Mouse (Mus musculus) CH12.LX (cell line): Measurements from ENCODE around the gene Exd1. TPM values are rescaled to one million over a fixed set of nuclear protein-coding genes. Genes with fewer than 3 reads are reported as not detected.
A peak's percentile ranks its signal among the peaks of the same experiment; 100 is the strongest.

ENCODE experiments used
- DNase-seq: peaks from one replicate; pipeline ENCODE4 v3.0.0-alpha.2; 2013; ENCODE audit errors: extremely low read depth
- H3K27ac ChIP-seq: 2 replicates; pipeline ENCODE4 v1.5.1; 2012; ENCODE audit warnings: low read depth, mild to moderate bottlenecking, control low read depth, moderate library complexity; ENCODE audit not compliant: insufficient read depth
- H3K27me3 ChIP-seq: replicated peaks from 2 replicates; pipeline ENCODE3; 2012; ENCODE audit warnings: inconsistent platforms
- H3K36me3 ChIP-seq, 2 experiments: replicated peaks in 1 of 2; 2 replicates each; pipeline versions ENCODE3 to v1.6.1; 2012; ENCODE audit warnings: inconsistent platforms in 1 of 2, low read length in 1 of 2, mild to moderate bottlenecking in 1 of 2, mixed read lengths in 1 of 2, moderate library complexity in 1 of 2; ENCODE audit not compliant: control insufficient read depth in 1 of 2, insufficient read depth in 1 of 2
- H3K4me1 ChIP-seq, 2 experiments: 2 replicates each; pipeline ENCODE4 v1.6.1; 2012; ENCODE audit warnings: inconsistent platforms in 1 of 2, moderate library complexity in 1 of 2; ENCODE audit not compliant: insufficient read depth in 2 of 2, control insufficient read depth in 1 of 2
- H3K4me2 ChIP-seq: 2 replicates; pipeline ENCODE4 v1.6.1; 2012; ENCODE audit warnings: low read depth, mild to moderate bottlenecking, control low read depth; ENCODE audit not compliant: poor library complexity, insufficient read depth, severe bottlenecking
- H3K4me3 ChIP-seq, 3 experiments: fragments of 150-350 bp in 1 of 3; sonication (generic) in 1 of 3; replicated peaks in 1 of 3; 2 replicates each; pipeline versions ENCODE3 to v1.5.1; 2011 to 2012; ENCODE audit warnings: low read depth in 2 of 3, low read length in 2 of 3, mild to moderate bottlenecking in 2 of 3, moderate library complexity in 2 of 3, control low read depth in 1 of 3, improper control_type of control experiment in 1 of 3, inconsistent platforms in 1 of 3, mixed read lengths in 1 of 3; ENCODE audit not compliant: poor library complexity in 1 of 3
- H3K79me2 ChIP-seq: replicated peaks from 2 replicates; pipeline ENCODE4 v1.6.1; 2012; ENCODE audit warnings: mild to moderate bottlenecking, moderate library complexity; ENCODE audit not compliant: control insufficient read depth, poor library complexity, insufficient read depth, severe bottlenecking; ENCODE audit errors: extremely low read depth
- H3K9ac ChIP-seq: 2 replicates; pipeline ENCODE4 v1.6.1; 2012; ENCODE audit warnings: low read depth, mild to moderate bottlenecking, control low read depth, moderate library complexity; ENCODE audit not compliant: insufficient read depth
- H3K9me3 ChIP-seq: replicated peaks from 2 replicates; pipeline ENCODE3; 2012; ENCODE audit warnings: low read length, inconsistent platforms, mixed read lengths
- BHLHE40 ChIP-seq: IDR thresholded peaks from 2 replicates; pipeline ENCODE4 v1.6.1; 2011; ENCODE audit warnings: mild to moderate bottlenecking, low read depth, low read length, improper control_type of control experiment
- CHD1 ChIP-seq: IDR thresholded peaks from 2 replicates; pipeline ENCODE4 v1.6.1; 2012; ENCODE audit warnings: low read depth, low read length, improper control_type of control experiment, inconsistent platforms
- CHD2 ChIP-seq: IDR thresholded peaks from 2 replicates; pipeline ENCODE4 v1.6.1; 2011; ENCODE audit warnings: low read length, improper control_type of control experiment
- CTCF ChIP-seq, 2 experiments: IDR thresholded peaks in 1 of 2; conservative IDR thresholded peaks in 1 of 2; 2 replicates each; pipeline ENCODE4 v1.5.1; 2011 to 2012; ENCODE audit warnings: low read depth in 2 of 2, low read length in 2 of 2, improper control_type of control experiment in 1 of 2, inconsistent platforms in 1 of 2, mild to moderate bottlenecking in 1 of 2, moderate library complexity in 1 of 2
- E2F4 ChIP-seq: IDR thresholded peaks from 2 replicates; pipeline ENCODE4 v1.6.1; 2011; ENCODE audit warnings: low read depth, low read length, improper control_type of control experiment; ENCODE audit not compliant: insufficient replicate concordance
- ELF1 ChIP-seq: IDR thresholded peaks from 2 replicates; pipeline ENCODE4 v1.6.1; 2014; ENCODE audit warnings: low read depth, mild to moderate bottlenecking, inconsistent platforms, low read length, improper control_type of control experiment
- EP300 ChIP-seq: IDR thresholded peaks from 2 replicates; pipeline ENCODE4 v1.6.1; 2011; ENCODE audit warnings: low read length, improper control_type of control experiment
- ETS1 ChIP-seq: conservative IDR thresholded peaks from 2 replicates; pipeline ENCODE4 v1.6.1; 2012; ENCODE audit warnings: low read depth, mild to moderate bottlenecking, inconsistent platforms, low read length, improper control_type of control experiment, moderate library complexity
- GABPA ChIP-seq: IDR thresholded peaks from 2 replicates; pipeline ENCODE4 v1.6.1; 2012; ENCODE audit warnings: low read depth, low read length, improper control_type of control experiment, inconsistent platforms; ENCODE audit not compliant: insufficient replicate concordance
- HCFC1 ChIP-seq: IDR thresholded peaks from 2 replicates; pipeline ENCODE4 v1.6.1; 2012; ENCODE audit warnings: low read depth, mild to moderate bottlenecking, inconsistent platforms, low read length, improper control_type of control experiment
- JUN ChIP-seq: IDR thresholded peaks from 2 replicates; pipeline ENCODE4 v1.6.1; 2011; ENCODE audit warnings: low read depth, mild to moderate bottlenecking, low read length, improper control_type of control experiment, moderate library complexity; ENCODE audit not compliant: insufficient read depth
- JUND ChIP-seq: conservative IDR thresholded peaks from 2 replicates; pipeline ENCODE4 v1.6.1; 2011; ENCODE audit warnings: low read depth, low read length, improper control_type of control experiment
- MAX ChIP-seq: IDR thresholded peaks from 2 replicates; pipeline ENCODE4 v1.6.1; 2011; ENCODE audit warnings: low read length, improper control_type of control experiment
- MAZ ChIP-seq: IDR thresholded peaks from 2 replicates; pipeline ENCODE4 v1.6.1; 2012; ENCODE audit warnings: low read depth, mild to moderate bottlenecking, inconsistent platforms, low read length, improper control_type of control experiment, moderate library complexity
- MXI1 ChIP-seq: IDR thresholded peaks from 2 replicates; pipeline ENCODE4 v1.6.1; 2011; ENCODE audit warnings: mild to moderate bottlenecking, low read depth, low read length, improper control_type of control experiment
- MYC ChIP-seq: IDR thresholded peaks from 2 replicates; pipeline ENCODE4 v1.6.1; 2011; ENCODE audit warnings: low read depth, mild to moderate bottlenecking, improper control_type of control experiment, low read length
- NELFE ChIP-seq: IDR thresholded peaks from 2 replicates; pipeline ENCODE4 v1.6.1; 2011; ENCODE audit warnings: low read depth, low read length, improper control_type of control experiment
- NRF1 ChIP-seq: IDR thresholded peaks from 2 replicates; pipeline ENCODE4 v1.6.1; 2014; ENCODE audit warnings: low read depth, mild to moderate bottlenecking, inconsistent platforms, low read length, improper control_type of control experiment, moderate library complexity
- PAX5 ChIP-seq: IDR thresholded peaks from 2 replicates; pipeline ENCODE4 v1.6.1; 2012; ENCODE audit warnings: low read length, inconsistent platforms, mixed read lengths
- POLR2AphosphoS2 ChIP-seq: IDR thresholded peaks from 2 replicates; pipeline ENCODE4 v1.6.1; 2011; ENCODE audit warnings: low read depth, low read length, improper control_type of control experiment
- RCOR1 ChIP-seq: conservative IDR thresholded peaks from 2 replicates; pipeline ENCODE4 v1.6.1; 2012; ENCODE audit warnings: low read depth, mild to moderate bottlenecking, inconsistent platforms, low read length, improper control_type of control experiment
- SIN3A ChIP-seq: IDR thresholded peaks from 2 replicates; pipeline ENCODE4 v1.6.1; 2012; ENCODE audit warnings: low read length, improper control_type of control experiment, inconsistent platforms
- SMC3 ChIP-seq: IDR thresholded peaks from 2 replicates; pipeline ENCODE4 v1.6.1; 2011; ENCODE audit warnings: low read depth, low read length, improper control_type of control experiment
- TBP ChIP-seq: conservative IDR thresholded peaks from 2 replicates; pipeline ENCODE4 v1.6.1; 2011; ENCODE audit warnings: low read depth, low read length, improper control_type of control experiment
- TCF12 ChIP-seq: IDR thresholded peaks from 2 replicates; pipeline ENCODE4 v1.6.1; 2014; ENCODE audit warnings: low read depth, mild to moderate bottlenecking, inconsistent platforms, low read length, improper control_type of control experiment
- UBTF ChIP-seq: IDR thresholded peaks from 2 replicates; pipeline ENCODE4 v1.6.1; 2012; ENCODE audit warnings: low read depth, mild to moderate bottlenecking, inconsistent platforms, low read length, improper control_type of control experiment, moderate library complexity
- USF2 ChIP-seq: conservative IDR thresholded peaks from 2 replicates; pipeline ENCODE4 v1.6.1; 2011; ENCODE audit warnings: low read depth, low read length, improper control_type of control experiment
- ZC3H11A ChIP-seq: IDR thresholded peaks from 2 replicates; pipeline ENCODE4 v1.6.1; 2012; ENCODE audit warnings: low read depth, mild to moderate bottlenecking, inconsistent platforms, low read length, improper control_type of control experiment
- ZKSCAN1 ChIP-seq: IDR thresholded peaks from 2 replicates; pipeline ENCODE4 v1.6.1; 2012; ENCODE audit warnings: low read depth, inconsistent platforms, low read length, improper control_type of control experiment, borderline replicate concordance
- ZNF384 ChIP-seq: IDR thresholded peaks from 2 replicates; pipeline ENCODE4 v1.6.1; 2012; ENCODE audit warnings: low read depth, low read length, improper control_type of control experiment, inconsistent platforms
- dilution Hi-C: fragments of 300-500 bp; cut with MboI; formaldehyde crosslinking; loops from 2 replicates; pipeline ENCODE4 v1.14.3; 2020; ENCODE audit warnings: low sequenced_read_pairs; ENCODE audit not compliant: extremely low pct_unique_long_range_greater_than_20kb, extremely low pct_ligation_motif_present
- in situ Hi-C: fragments of 300-500 bp; cut with MboI; formaldehyde crosslinking; loops from 3 replicates; pipeline ENCODE4 v1.14.3; 2019; ENCODE audit warnings: low sequenced_read_pairs, low pct_ligation_motif_present, low pct_unique_long_range_greater_than_20kb, mixed read lengths
- polyA plus RNA-seq: library from polyadenylated mRNA; unstranded; fragments of >175 nt; gene quantifications from 2 replicates; pipeline ENCODE4 v1.2.1, GENCODE M21; 2012; ENCODE audit warnings: low read depth; ENCODE audit not compliant: insufficient read length
- total RNA-seq, 2 experiments: library from RNA; depleted of rRNA; stranded (reverse); fragments of 300-350 nt in 1 of 2; fragments of >200 nt in 1 of 2; gene quantifications; 2 replicates each; pipeline ENCODE4 v1.2.3; 2012 to 2014

Gene Exd1
- total and polyA plus RNA-seq, 3 experiments = 0.17 to 0.39 (median 0.25) TPM

DNA sequence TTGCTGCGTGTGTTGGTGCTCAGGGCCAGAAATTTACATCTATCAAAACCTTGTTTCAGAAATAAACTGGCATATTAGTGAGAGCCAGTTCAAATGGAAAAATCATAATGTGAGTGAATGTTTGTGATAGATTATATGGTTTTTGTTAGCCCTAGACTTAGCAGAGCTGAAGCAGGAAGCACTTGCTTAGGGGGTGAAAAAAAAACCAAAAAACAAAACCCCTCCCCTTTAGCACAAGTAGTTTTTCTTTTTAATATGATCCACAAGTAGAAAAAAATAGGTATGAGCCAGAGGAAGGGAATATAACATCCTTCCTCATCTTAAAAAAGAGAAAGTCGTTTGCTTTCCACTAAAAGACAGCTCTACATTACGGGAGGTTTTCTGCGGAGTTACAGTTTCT is 47.9 kb upstream of the Exd1 start:
- Histone ChIP-seq H3K27me3 (no peaks in the 10 kb centered on the region), H3K9me3 (no peaks in the 10 kb centered on the region), H3K4me1 (peaks cover 7 to 30% of the 10 kb centered on the region in 2 experiments; a peak in 3 of 4 replicates), H3K9ac (peak overlapping the region; percentile 88), H3K4me3 (peak overlapping the region; percentile 73 to 94 (median 87)), H3K4me2 (peak overlapping the region; percentile 86), H3K27ac (no peak overlapping the region), H3K36me3 (peaks cover 24 to 35% of the 10 kb centered on the region in 2 experiments), H3K79me2 (peaks cover 37% of the 10 kb centered on the region)
- TF ChIP-seq ZNF384 (peak; percentile 63), CHD2 (no peak)
- dilution Hi-C loops (no loop called here), in situ Hi-C loops (no loop called here)
- DNase-seq = no peak

DNA sequence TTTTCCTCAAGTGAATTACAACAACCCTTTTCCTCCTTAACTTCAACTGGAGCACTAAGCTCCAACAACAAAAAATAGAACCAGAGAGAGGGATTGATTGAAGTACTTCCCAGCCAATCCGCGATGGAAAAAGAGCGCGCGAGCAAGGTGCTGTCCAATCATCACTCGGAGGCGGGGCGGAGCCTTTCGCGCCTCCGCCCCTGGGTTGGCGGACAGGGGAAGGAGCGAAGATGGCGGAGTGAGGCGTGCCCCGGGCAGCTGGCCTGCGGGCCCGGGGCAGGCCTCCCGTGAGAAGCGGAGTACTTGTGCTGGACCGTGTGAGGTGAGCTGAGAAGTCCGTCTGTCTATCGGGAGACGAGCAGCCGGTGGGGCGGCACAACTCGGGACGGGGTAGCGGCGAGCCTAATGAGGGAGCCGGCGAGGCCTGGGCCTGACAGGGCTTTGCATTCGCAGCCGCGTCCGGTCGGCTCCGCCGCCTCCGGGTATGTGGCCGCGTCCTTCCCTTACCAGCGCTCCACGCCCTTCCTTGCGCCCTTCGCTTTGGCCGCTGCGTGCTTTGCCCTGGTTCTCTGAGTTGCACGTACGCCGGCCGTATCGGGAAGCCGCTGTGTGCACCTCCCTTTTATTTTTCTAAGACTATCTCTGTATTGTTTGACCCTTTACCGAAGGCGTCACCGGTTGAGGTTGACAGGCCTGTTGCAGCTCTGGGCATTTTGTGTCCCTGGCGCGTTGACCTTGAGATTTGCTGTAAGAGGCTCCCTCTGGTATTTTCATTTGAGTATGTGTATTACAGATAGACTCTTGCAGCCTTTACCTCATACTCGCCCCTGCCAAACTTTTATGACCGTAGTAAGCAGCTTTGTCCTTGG is 46.9 kb upstream of the Exd1 start:
- in situ Hi-C loops = no loop called here
- Histone ChIP-seq H3K79me2 (peaks cover 37% of the 10 kb centered on the region), H3K4me3 (peak overlapping the region; percentile 73 to 94 (median 87)), H3K4me1 (peaks cover 7 to 28% of the 10 kb centered on the region in 2 experiments; a peak in 3 of 4 replicates), H3K9me3 (no peaks in the 10 kb centered on the region), H3K27me3 (no peaks in the 10 kb centered on the region), H3K27ac (peak overlapping the region; percentile 48), H3K9ac (peak overlapping the region; percentile 88), H3K4me2 (peak overlapping the region; percentile 25; the same call in 1 of the 2 replicates), H3K36me3 (peaks cover 18 to 28% of the 10 kb centered on the region in 2 experiments)
- dilution Hi-C loops = no loop called here
- peak; percentile 95 for DNase-seq
- TF ChIP-seq TBP (peak; percentile 78), HCFC1 (no peak), ZNF384 (peak; percentile 63), NRF1 (peak; percentile 21; the same call in 1 of the 2 replicates), BHLHE40 (no peak), ELF1 (0 out of 2 replicates have a peak, but pooled peaks have one; percentile 7), CTCF (conservative IDR thresholded peaks at IDR 0.05 in 1 of 2, IDR thresholded peaks at IDR 0.05 in 1 of 2; ENCODE audit: low read depth in 2 of 2, low read length in 2 of 2) (no peak), MYC (no peak), E2F4 (peak; percentile 96), USF2 (no peak), JUND (no peak), MXI1 (no peak; the same call in 1 of the 2 replicates), MAZ (no peak), UBTF (peak; percentile 96), GABPA (no peak), ZC3H11A (no peak), CHD2 (peak; percentile 93), POLR2AphosphoS2 (no peak), SMC3 (no peak), ETS1 (no peak), NELFE (peak; percentile 39; the same call in 1 of the 2 replicates), ZKSCAN1 (no peak), SIN3A (peak; percentile 67), CHD1 (peak; percentile 88; the same call in 1 of the 2 replicates), RCOR1 (no peak), MAX (no peak; the same call in 1 of the 2 replicates), EP300 (no peak), TCF12 (peak; percentile 85), JUN (no peak), PAX5 (no peak)
